Mouse (Mus musculus) cerebellum, adult 2 months (tissue): Measurements from ENCODE around the gene Gm10320. TPM values are rescaled to one million over a fixed set of nuclear protein-coding genes. Genes with fewer than 3 reads are reported as not detected.

Experiments used
- DNase-seq, 2 experiments: peaks; one replicate each; pipeline ENCODE4 v3.0.0; 2021
- H3K27ac ChIP-seq: fragments of 200-500 bp; 2 replicates; pipeline ENCODE4 v1.5.1; 2012; ENCODE audit warnings: low read length, control low read depth, inconsistent platforms; ENCODE audit not compliant: insufficient read depth
- H3K27me3 ChIP-seq: fragments of 200-500 bp; 2 replicates; pipeline ENCODE4 v1.6.1; 2012; ENCODE audit warnings: inconsistent platforms, mild to moderate bottlenecking, low read length, moderate library complexity; ENCODE audit not compliant: control insufficient read depth, insufficient read depth
- H3K4me1 ChIP-seq: fragments of 200-500 bp; 2 replicates; pipeline ENCODE4 v1.6.1; 2011; ENCODE audit warnings: low read length; ENCODE audit not compliant: control insufficient read depth, insufficient read depth
- H3K4me3 ChIP-seq: fragments of 200-500 bp; replicated peaks from 2 replicates; pipeline ENCODE3; 2011; ENCODE audit warnings: mild to moderate bottlenecking, low read depth, low read length, control low read depth; ENCODE audit not compliant: insufficient read depth
- CTCF ChIP-seq: fragments of 200-500 bp; IDR thresholded peaks from 2 replicates; pipeline ENCODE4 v1.5.1; 2011; ENCODE audit warnings: low read depth, mild to moderate bottlenecking, control low read depth, low read length, moderate library complexity, borderline replicate concordance; ENCODE audit not compliant: insufficient read depth
- POLR2A ChIP-seq: fragments of 200-500 bp; IDR thresholded peaks from 2 replicates; pipeline ENCODE4 v1.6.1; 2011; ENCODE audit warnings: low read length, control low read depth, borderline replicate concordance; ENCODE audit not compliant: insufficient read depth
- WGBS: fragments of 180-500 bp; shearing (Covaris S2); methylation state at CpG from one replicate; pipeline ENCODE4 v1.1.7; 2018; 5-methylcytosine and 5-hydroxymethylcytosine counted together
- polyA plus RNA-seq: library from polyadenylated mRNA; depleted of rRNA; stranded (reverse); fragments of >200 nt; gene quantifications from 2 replicates; pipeline ENCODE4 v1.2.3, GENCODE M21; 2012; rRNA removed

The Gm10320 gene
- polyA plus RNA-seq, 1 experiment, result 0.34 TPM

- 88% methylated on average over 12 of the region's 12 CpGs for WGBS
- Histone ChIP-seq H3K4me1 (no peaks in the 10 kb centered on the region), H3K27ac (no peak overlapping the region), H3K4me3 (no peak overlapping the region), H3K27me3 (no peaks in the 10 kb centered on the region)
- no peak for DNase-seq
- TF ChIP-seq CTCF (no peak), POLR2A (no peak)
These were observed 37.4 kb downstream of the Gm10320 start for GRCm38 (mm10) chr13:98454224-98454967.

DNA sequence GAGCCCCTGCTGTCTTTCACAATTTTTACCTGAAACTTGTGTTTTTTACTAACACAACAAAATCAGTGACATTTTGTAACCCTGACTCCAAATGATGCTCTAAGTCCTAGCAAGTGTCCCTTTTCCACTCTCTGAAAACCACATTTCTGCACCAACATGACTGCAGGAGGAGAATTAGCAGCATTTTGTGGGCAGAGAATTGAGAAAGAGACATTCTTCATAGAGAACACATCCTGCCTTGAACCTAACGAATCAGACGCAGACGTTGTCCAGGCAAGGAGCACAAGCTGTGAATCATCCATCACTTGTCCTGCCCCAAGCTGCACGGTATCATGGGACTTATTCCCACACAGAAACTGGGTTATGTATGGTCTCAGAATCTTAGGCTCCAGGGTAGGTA, 38.7 kb downstream of the Gm10320 start:
- WGBS, result 79% methylated on average over 4 of the region's 4 CpGs

DNA sequence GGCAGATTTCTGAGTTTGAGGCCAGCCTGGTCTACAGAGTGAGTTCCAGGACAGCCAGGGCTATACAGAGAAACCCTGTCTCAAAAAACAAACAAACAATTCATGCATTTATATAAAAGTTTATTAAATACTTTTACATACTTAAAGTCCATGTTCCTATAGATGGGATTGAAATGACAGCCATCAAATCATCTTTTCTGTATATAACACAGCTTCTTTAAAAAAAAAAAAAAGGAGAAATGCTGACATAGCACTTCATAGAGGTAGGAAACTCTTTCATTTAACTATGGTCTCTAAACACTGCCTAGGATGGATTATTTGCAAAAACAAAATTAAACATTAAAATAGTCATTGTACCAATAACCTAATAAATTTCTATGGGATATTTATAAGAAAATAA, 43.1 kb downstream of the Gm10320 start:
- H3K4me1 ChIP-seq, result no peaks in the 10 kb centered on the region
- TF ChIP-seq POLR2A (no peak), CTCF (no peak)
- H3K27ac ChIP-seq, result no peak overlapping the region
- no peaks in the 10 kb centered on the region for H3K27me3 ChIP-seq
- DNase-seq, result no peak
- no peak overlapping the region for H3K4me3 ChIP-seq

More for the DNA sequence above, 38.7 kb downstream of the Gm10320 start:
- no peak overlapping the region for H3K27ac ChIP-seq
- DNase-seq, result no peak
- no peaks in the 10 kb centered on the region for H3K4me1 ChIP-seq
- TF ChIP-seq POLR2A (no peak), CTCF (no peak)
- H3K4me3 ChIP-seq, result no peak overlapping the region
- no peaks in the 10 kb centered on the region for H3K27me3 ChIP-seq

GRCm38 (mm10) chr13:98447741-98448140, 44.1 kb downstream of the Gm10320 start:
- H3K4me1 ChIP-seq, result no peaks in the 10 kb centered on the region
- WGBS, result 11% methylated on average over 6 of the region's 6 CpGs
- no peak overlapping the region for H3K27ac ChIP-seq
- no peak overlapping the region for H3K4me3 ChIP-seq
- H3K27me3 ChIP-seq, result no peaks in the 10 kb centered on the region
- TF ChIP-seq CTCF (no peak), POLR2A (no peak)
- no peak for DNase-seq

DNA sequence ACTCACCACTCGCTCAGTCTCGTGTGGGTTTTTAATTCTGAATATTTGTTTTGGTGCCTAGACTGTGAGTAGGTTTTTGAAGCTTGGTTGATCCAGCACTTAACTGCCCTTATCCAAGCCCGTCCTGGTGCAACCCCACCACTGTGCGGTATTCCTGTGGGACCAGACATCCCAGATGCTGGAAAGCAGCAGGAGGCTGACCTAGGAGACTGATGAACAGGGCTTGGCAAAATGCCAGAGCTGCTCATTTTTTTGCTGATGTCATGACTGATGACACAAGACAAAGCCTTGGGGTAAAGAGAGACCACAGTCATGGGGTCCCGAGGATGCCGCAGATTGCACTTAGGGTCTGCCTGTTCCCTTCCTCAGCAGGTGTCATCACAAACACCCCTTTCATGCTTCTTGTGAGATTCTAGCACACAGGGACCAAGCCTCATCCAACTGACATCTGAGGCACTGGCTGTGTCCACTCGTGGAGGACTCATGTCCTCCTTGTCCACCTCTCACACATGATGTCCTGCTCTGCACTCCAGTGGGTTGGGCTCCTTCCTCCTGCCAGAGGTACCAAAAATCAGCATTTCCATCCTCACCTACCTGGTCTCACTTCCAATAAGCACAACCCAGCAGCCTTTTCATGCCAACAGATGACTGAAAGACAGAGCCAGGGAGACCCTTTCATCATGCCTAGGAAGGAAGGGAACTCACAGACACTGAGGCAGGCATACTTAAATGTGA, 46.2 kb downstream of the Gm10320 start:
- no peak for DNase-seq
- H3K27ac ChIP-seq, result no peak overlapping the region
- H3K4me3 ChIP-seq, result no peak overlapping the region
- H3K27me3 ChIP-seq, result no peaks in the 10 kb centered on the region
- TF ChIP-seq POLR2A, result no peak
- no peak for TF ChIP-seq CTCF
- WGBS, result 71% methylated on average over 7 of the region's 7 CpGs
- no peaks in the 10 kb centered on the region for H3K4me1 ChIP-seq

DNA sequence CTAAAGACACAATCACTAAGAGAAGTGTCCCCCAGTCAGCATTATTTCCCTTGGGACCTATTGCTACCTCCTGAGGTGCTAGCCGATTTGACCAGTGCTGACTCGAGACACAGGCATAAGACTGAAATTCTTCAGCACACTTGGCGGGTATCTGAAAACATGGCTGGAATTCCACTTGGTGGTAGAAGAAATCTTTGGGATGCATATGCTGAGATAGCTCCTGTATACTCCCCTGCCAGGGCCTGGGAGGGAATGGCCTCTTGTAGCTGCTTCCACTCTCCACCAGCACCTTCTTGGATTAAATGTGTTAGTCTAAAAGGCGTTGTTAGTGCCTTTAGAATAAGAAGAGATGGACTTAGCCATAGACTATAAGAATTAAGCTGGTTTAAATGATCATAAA, 50.8 kb downstream of the Gm10320 start:
- no peak overlapping the region for H3K4me3 ChIP-seq
- H3K4me1 ChIP-seq, result no peaks in the 10 kb centered on the region
- TF ChIP-seq POLR2A (no peak), CTCF (no peak)
- H3K27me3 ChIP-seq, result no peaks in the 10 kb centered on the region
- WGBS, result 73% methylated on average over 4 of the region's 4 CpGs
- H3K27ac ChIP-seq, result no peak overlapping the region
- DNase-seq, result no peak

GRCm38 (mm10) chr13:98440293-98440952, 51.4 kb downstream of the Gm10320 start:
- Histone ChIP-seq H3K4me3 (no peak overlapping the region), H3K27me3 (no peaks in the 10 kb centered on the region), H3K27ac (no peak overlapping the region), H3K4me1 (no peaks in the 10 kb centered on the region)
- DNase-seq, result no peak
- TF ChIP-seq POLR2A (no peak), CTCF (no peak)
- 39% methylated on average over 13 of the region's 13 CpGs for whole genome bisulfite sequencing

Other genes with a start within 250 kb of the Gm10320 start
- gene Utp15, start 229.0 kb downstream of the Gm10320 start, polyA plus RNA-seq, result 19.2 and 19.8 TPM in 2 replicates
- gene Ankra2, start 228.9 kb downstream of the Gm10320 start, polyA plus RNA-seq, result 42.9 and 46.8 TPM in 2 replicates
- not detected in 2 replicates for gene Gm21976, start 212.1 kb downstream of the Gm10320 start, polyA plus RNA-seq
- 426 and 441 TPM in 2 replicates for gene Btf3, start 175.0 kb downstream of the Gm10320 start, polyA plus RNA-seq
- 0.49 and 0.73 TPM in 2 replicates for gene Foxd1, start 137.8 kb downstream of the Gm10320 start, polyA plus RNA-seq
- gene Tmem174, start 145.4 kb upstream of the Gm10320 start, polyA plus RNA-seq, result 0.25 and 0.36 TPM in 2 replicates
- gene Tmem171, start 202.8 kb upstream of the Gm10320 start, polyA plus RNA-seq, result not detected in 2 replicates